Mouse (Mus musculus): ENCODE measurements around the gene Tagln2. TPM values are rescaled to one million over a fixed set of nuclear protein-coding genes. Genes with fewer than 3 reads are reported as not detected.

Tagln2 gene
- polyA plus RNA-seq, 1 experiment = 286 TPM

GRCm38 (mm10) chr1:172469810-172470448 lies 29.9 kb upstream of the Tagln2 start:
- H3K4me1 ChIP-seq (ENCODE audit: control insufficient read depth, insufficient read depth, low read length) = no peaks in the 10 kb centered on the region
- no peaks in the 10 kb centered on the region for H3K27me3 ChIP-seq (replicated peaks; ENCODE audit: control insufficient read depth, insufficient read depth, low read length)
- H3K36me3 ChIP-seq (ENCODE audit: control insufficient read depth, insufficient read depth, low read length) = no peaks in the 10 kb centered on the region
- DNase-seq = no peak
- WGBS = 49% methylated on average over 8 of the region's 8 CpGs
- no peak overlapping the region for H3K4me3 ChIP-seq (ENCODE audit: insufficient read depth, low read depth, low read length)
- no peak for TF ChIP-seq CTCF (conservative IDR thresholded peaks at IDR 0.05; ENCODE audit: insufficient read depth, insufficient read length, low read depth, low read length)
- no peak for TF ChIP-seq POLR2A (IDR thresholded peaks at IDR 0.05; ENCODE audit: low read depth, low read length)
- H3K27ac ChIP-seq (ENCODE audit: insufficient read depth, low read depth, low read length) = peak overlapping the region; percentile 35; the same call in 1 of the 2 replicates

DNA sequence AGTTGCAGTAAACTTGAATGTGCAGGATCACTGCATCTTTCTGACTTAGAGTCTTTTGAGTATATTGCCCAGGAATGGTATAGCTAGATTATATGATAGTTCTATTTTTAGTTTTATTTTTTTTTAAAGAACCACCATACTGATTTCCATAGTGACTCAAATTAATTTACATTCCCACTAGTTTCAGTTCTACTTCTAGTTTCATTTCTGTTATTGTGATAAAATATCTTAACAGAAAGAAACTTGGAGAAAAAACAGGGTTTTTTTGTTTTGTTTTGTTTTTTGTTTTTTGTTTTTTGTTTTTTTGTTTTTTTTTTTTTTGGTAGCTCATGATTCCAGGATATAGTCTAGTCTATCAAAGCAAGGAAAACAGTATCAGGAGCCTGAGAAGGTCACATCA lies 26.9 kb upstream of the Tagln2 start:
- TF ChIP-seq POLR2A (IDR thresholded peaks at IDR 0.05; ENCODE audit: low read depth, low read length) (no peak), CTCF (conservative IDR thresholded peaks at IDR 0.05; ENCODE audit: insufficient read depth, insufficient read length, low read depth, low read length) (no peak)

DNA sequence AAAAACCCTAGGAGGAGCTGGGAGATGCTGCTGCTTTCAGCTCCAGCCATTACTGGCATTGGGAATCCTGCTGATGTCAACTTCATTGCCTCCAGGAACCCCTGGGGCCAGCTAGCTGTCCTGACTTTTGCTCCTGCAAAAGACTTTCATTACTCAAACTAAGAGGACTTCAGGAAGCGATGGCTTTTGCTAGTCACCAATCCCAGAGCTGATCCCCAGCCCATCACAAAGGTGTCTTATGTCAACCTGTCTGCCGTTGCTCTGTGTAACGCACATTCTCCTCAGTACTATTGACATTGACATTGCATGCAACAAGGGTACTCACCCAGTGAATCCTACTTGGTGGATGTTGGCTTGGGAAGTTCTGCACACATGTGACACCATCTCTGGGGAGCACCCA lies 25.7 kb upstream of the Tagln2 start:
- 87% methylated on average over 3 of the region's 3 CpGs for WGBS
- Histone ChIP-seq H3K27me3 (replicated peaks; ENCODE audit: control insufficient read depth, insufficient read depth, low read length) (no peaks in the 10 kb centered on the region), H3K36me3 (ENCODE audit: control insufficient read depth, insufficient read depth, low read length) (no peaks in the 10 kb centered on the region), H3K4me3 (ENCODE audit: insufficient read depth, low read depth, low read length) (no peak overlapping the region), H3K27ac (ENCODE audit: insufficient read depth, low read depth, low read length) (no peak overlapping the region), H3K4me1 (ENCODE audit: control insufficient read depth, insufficient read depth, low read length) (no peaks in the 10 kb centered on the region)
- no peak for DNase-seq
- TF ChIP-seq CTCF (conservative IDR thresholded peaks at IDR 0.05; ENCODE audit: insufficient read depth, insufficient read length, low read depth, low read length) (no peak), POLR2A (IDR thresholded peaks at IDR 0.05; ENCODE audit: low read depth, low read length) (no peak)

More for the DNA sequence above, 26.9 kb upstream of the Tagln2 start:
- H3K36me3 ChIP-seq (ENCODE audit: control insufficient read depth, insufficient read depth, low read length) = no peaks in the 10 kb centered on the region
- no peak overlapping the region for H3K4me3 ChIP-seq (ENCODE audit: insufficient read depth, low read depth, low read length)
- H3K27me3 ChIP-seq (replicated peaks; ENCODE audit: control insufficient read depth, insufficient read depth, low read length) = no peaks in the 10 kb centered on the region
- no peak for DNase-seq
- H3K27ac ChIP-seq (ENCODE audit: insufficient read depth, low read depth, low read length) = no peak overlapping the region
- no peaks in the 10 kb centered on the region for H3K4me1 ChIP-seq (ENCODE audit: control insufficient read depth, insufficient read depth, low read length)

DNA sequence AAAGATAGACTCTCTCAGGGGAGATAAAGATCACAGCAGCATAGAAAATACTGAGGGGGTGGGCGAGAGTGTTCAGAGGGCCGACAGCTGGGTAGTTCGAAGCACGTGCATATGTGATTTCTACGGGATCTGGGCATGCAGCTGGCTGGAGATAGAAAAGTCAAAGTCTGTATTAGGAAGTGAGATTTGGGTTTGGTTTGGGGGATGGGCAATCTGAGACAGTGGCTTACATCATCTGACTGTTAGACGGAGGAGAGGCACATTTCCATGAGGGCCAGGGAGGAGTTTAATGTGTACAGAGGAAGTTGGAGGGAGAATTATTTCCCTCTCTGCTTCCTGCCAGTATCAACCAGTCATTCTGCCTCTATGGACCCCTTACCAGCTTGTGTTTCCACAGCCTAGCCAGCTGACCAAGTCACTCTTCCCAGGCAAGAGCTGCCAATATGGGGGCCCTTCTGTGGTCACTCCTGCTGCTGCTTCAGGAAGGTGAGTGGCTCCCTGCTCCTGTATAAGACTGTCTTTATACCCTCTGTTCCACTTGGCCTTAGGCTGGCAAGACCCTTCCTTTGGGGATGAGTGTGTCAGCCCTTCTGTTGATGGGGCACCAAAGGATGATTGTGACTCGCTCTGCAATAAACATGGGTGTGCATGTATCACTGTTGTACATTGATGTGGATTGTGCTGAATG lies 24.6 kb upstream of the Tagln2 start, which contains the start of gene Slamf9:
Slamf9 (plus strand) TSS at position 305 of the 688 bp plus-strand sequence.
- peak; percentile 41 for DNase-seq
- H3K4me3 ChIP-seq (ENCODE audit: insufficient read depth, low read depth, low read length) = no peak within 1 kb of the TSS

DNA sequence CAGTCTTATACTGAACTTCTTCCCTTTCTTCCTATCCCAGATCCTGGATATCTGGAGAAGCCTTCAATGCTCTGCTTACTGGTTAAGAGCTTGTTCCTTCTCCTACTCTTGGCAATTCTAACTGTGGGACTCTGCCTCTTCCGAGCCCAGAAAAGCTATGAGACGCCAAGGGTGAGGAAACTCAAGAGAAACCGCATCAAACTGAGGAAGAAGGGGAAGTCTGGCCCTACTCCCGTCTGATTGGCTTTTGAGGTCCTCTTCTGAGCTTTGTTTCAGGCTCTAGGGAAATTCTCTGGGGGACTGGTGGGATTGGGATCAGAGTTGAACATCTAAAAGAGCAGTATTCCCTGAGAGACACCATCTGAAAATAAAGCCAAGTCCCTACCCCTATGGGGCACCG lies 21.8 kb upstream of the Tagln2 start:
- H3K4me1 ChIP-seq (ENCODE audit: control insufficient read depth, insufficient read depth, low read length) = no peaks in the 10 kb centered on the region
- 76% methylated on average over 5 of the region's 5 CpGs for WGBS
- no peak for DNase-seq

More for the DNA sequence above, 24.6 kb upstream of the Tagln2 start, which contains the start of gene Slamf9:
- no peak within 1 kb of the TSS for H3K27ac ChIP-seq (ENCODE audit: insufficient read depth, low read depth, low read length)
- no peaks in the 10 kb centered on the region for H3K36me3 ChIP-seq (ENCODE audit: control insufficient read depth, insufficient read depth, low read length)
- H3K27me3 ChIP-seq (replicated peaks; ENCODE audit: control insufficient read depth, insufficient read depth, low read length) = no peaks in the 10 kb centered on the region
- H3K4me1 ChIP-seq (ENCODE audit: control insufficient read depth, insufficient read depth, low read length) = no peaks in the 10 kb centered on the region
- 68% methylated on average over 7 of the region's 7 CpGs for whole genome bisulfite sequencing
- no peak for TF ChIP-seq POLR2A (IDR thresholded peaks at IDR 0.05; ENCODE audit: low read depth, low read length)
- TF ChIP-seq CTCF (conservative IDR thresholded peaks at IDR 0.05; ENCODE audit: insufficient read depth, insufficient read length, low read depth, low read length) = no peak

DNA sequence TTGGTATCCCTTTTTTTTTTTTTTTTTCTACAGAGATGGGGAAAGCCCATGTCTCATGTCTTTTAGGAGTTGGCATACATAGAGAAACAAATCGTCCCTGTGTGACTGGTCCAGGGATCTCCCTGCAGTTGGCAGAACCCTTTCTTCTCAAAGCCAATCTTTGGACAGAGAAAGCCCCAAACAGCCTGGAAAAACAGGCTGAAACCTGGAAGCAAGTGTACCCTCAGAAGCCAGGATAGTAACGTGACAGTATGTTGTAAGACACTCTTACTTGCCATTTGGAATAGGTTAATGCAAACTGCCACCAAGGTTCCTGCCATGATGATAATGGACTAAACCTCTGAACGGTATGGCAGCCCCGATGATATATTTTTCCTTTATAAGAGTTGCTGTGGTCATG lies 19.5 kb upstream of the Tagln2 start:
- DNase-seq = no peak
- H3K27ac ChIP-seq (ENCODE audit: insufficient read depth, low read depth, low read length) = no peak overlapping the region
- H3K27me3 ChIP-seq (replicated peaks; ENCODE audit: control insufficient read depth, insufficient read depth, low read length) = no peaks in the 10 kb centered on the region

More for the DNA sequence above, 21.8 kb upstream of the Tagln2 start:
- TF ChIP-seq POLR2A (IDR thresholded peaks at IDR 0.05; ENCODE audit: low read depth, low read length) (no peak), CTCF (conservative IDR thresholded peaks at IDR 0.05; ENCODE audit: insufficient read depth, insufficient read length, low read depth, low read length) (no peak)
- no peaks in the 10 kb centered on the region for H3K27me3 ChIP-seq (replicated peaks; ENCODE audit: control insufficient read depth, insufficient read depth, low read length)
- H3K36me3 ChIP-seq (ENCODE audit: control insufficient read depth, insufficient read depth, low read length) = no peaks in the 10 kb centered on the region
- H3K27ac ChIP-seq (ENCODE audit: insufficient read depth, low read depth, low read length) = no peak overlapping the region
- no peak overlapping the region for H3K4me3 ChIP-seq (ENCODE audit: insufficient read depth, low read depth, low read length)

GRCm38 (mm10) chr1:172481111-172481510 lies 18.7 kb upstream of the Tagln2 start:
- no peaks in the 10 kb centered on the region for H3K36me3 ChIP-seq (ENCODE audit: control insufficient read depth, insufficient read depth, low read length)
- no peaks in the 10 kb centered on the region for H3K27me3 ChIP-seq (replicated peaks; ENCODE audit: control insufficient read depth, insufficient read depth, low read length)
- no peak overlapping the region for H3K4me3 ChIP-seq (ENCODE audit: insufficient read depth, low read depth, low read length)
- TF ChIP-seq POLR2A (IDR thresholded peaks at IDR 0.05; ENCODE audit: low read depth, low read length) (no peak), CTCF (conservative IDR thresholded peaks at IDR 0.05; ENCODE audit: insufficient read depth, insufficient read length, low read depth, low read length) (no peak)
- no peaks in the 10 kb centered on the region for H3K4me1 ChIP-seq (ENCODE audit: control insufficient read depth, insufficient read depth, low read length)
- H3K27ac ChIP-seq (ENCODE audit: insufficient read depth, low read depth, low read length) = no peak overlapping the region
- no peak for DNase-seq
- 32% methylated on average over 13 of the region's 13 CpGs for WGBS

More for the DNA sequence above, 19.5 kb upstream of the Tagln2 start:
- WGBS = 92% methylated on average over 4 of the region's 4 CpGs
- Histone ChIP-seq H3K4me3 (ENCODE audit: insufficient read depth, low read depth, low read length) (no peak overlapping the region), H3K36me3 (ENCODE audit: control insufficient read depth, insufficient read depth, low read length) (no peaks in the 10 kb centered on the region), H3K4me1 (ENCODE audit: control insufficient read depth, insufficient read depth, low read length) (no peaks in the 10 kb centered on the region)
- TF ChIP-seq CTCF (conservative IDR thresholded peaks at IDR 0.05; ENCODE audit: insufficient read depth, insufficient read length, low read depth, low read length) (no peak), POLR2A (IDR thresholded peaks at IDR 0.05; ENCODE audit: low read depth, low read length) (no peak)

Data from kidney, adult 2 months (tissue).